21 mouse cellular contexts compared by ENCODE assay signal in the genomic region with DNA sequence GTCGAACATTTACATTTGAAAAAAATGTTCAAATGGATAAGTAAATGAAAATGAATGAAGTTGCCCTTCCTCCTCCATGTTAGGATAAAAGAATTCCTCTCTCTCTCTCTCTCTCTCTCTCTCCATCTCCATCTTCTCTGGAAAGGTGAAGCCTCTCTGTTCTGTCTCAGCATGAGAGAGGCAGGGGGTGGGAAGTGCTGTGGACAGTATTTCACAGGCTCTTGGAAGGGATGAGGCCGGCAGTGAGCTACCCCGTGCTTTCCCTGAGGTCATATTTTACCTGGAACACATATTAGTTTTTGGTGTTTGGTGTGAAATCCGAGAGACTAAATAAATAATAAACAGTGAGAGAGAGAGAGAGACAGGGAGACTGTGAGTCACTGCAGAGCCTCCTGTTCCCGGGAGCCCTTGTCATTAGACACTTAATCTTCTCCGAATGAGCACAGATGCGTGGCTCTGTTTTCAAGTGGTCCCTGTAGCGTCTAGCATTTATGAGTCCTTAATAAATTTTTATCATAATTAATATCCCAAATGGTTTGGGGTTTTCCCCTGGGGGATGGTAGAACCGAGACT.
DNase-seq lines count a peak whose midpoint lies in the region; ATAC-seq lines count a peak whose summit lies in the region.
"Had no signal": no experiment of that assay in that cellular context is flagged by ENCODE, and none has a peak within 500 bp of the region (broad histone marks: within the 10 kb centered on the region; RNA-seq: fewer than 3 reads in every experiment).

No protein-coding gene starts in this region.

- peaks cover 55% of the 10 kb centered on the region for H3K4me1 ChIP-seq in forebrain, embryonic 12.5 days
- peaks cover 50% of the 10 kb centered on the region for H3K4me1 ChIP-seq in forebrain, embryonic 16.5 days (replicated peaks; ENCODE audit: control insufficient read depth, insufficient read depth, low read length)
- H3K4me1 ChIP-seq in kidney, embryonic 16.5 days (ENCODE audit: insufficient read depth, low read length) = peaks cover 54% of the 10 kb centered on the region
- H3K4me1 ChIP-seq in midbrain, embryonic 13.5 days (replicated peaks) = peaks cover 65% of the 10 kb centered on the region
- H3K4me1 ChIP-seq in neural tube, embryonic 14.5 days (ENCODE audit: control insufficient read depth, insufficient read depth, low read length) = peaks cover 41% of the 10 kb centered on the region

- no peaks in the 10 kb centered on the region for H3K9me3 ChIP-seq in forebrain, embryonic 12.5 days
- no peaks in the 10 kb centered on the region for H3K9me3 ChIP-seq in forebrain, embryonic 16.5 days (ENCODE audit: control insufficient read depth, low read length)
- no peaks in the 10 kb centered on the region for H3K9me3 ChIP-seq in kidney, embryonic 16.5 days (ENCODE audit: low read length)
- no peaks in the 10 kb centered on the region for H3K9me3 ChIP-seq in midbrain, embryonic 13.5 days
- no peaks in the 10 kb centered on the region for H3K9me3 ChIP-seq in neural tube, embryonic 14.5 days (ENCODE audit: control insufficient read depth, low read length)
- H3K9me3 ChIP-seq: embryonic facial prominence, embryonic 10.5 days; heart, embryonic 10.5 days; megakaryocyte, embryonic 14.5 days had no signal

- H3K4me3 ChIP-seq in forebrain, embryonic 12.5 days (replicated peaks) = no peak overlapping the region
- H3K4me3 ChIP-seq in forebrain, embryonic 16.5 days (replicated peaks; ENCODE audit: low read length) = no peak overlapping the region
- H3K4me3 ChIP-seq in kidney, embryonic 16.5 days (ENCODE audit: low read length) = no peak overlapping the region
- no peak overlapping the region for H3K4me3 ChIP-seq in midbrain, embryonic 13.5 days (replicated peaks)
- H3K4me3 ChIP-seq in neural tube, embryonic 14.5 days (ENCODE audit: low read depth, low read length) = no peak overlapping the region
- H3K4me3 ChIP-seq: embryonic facial prominence, embryonic 10.5 days; heart, embryonic 10.5 days; megakaryocyte, embryonic 14.5 days had no signal

- H3K27me3 ChIP-seq in forebrain, embryonic 12.5 days = no peaks in the 10 kb centered on the region
- H3K27me3 ChIP-seq in forebrain, embryonic 16.5 days (replicated peaks; ENCODE audit: control insufficient read depth, insufficient read depth, low read length) = no peaks in the 10 kb centered on the region
- peaks cover 2% of the 10 kb centered on the region; the same call in 1 of the 2 replicates for H3K27me3 ChIP-seq in kidney, embryonic 16.5 days (ENCODE audit: insufficient read depth, low read length)
- H3K27me3 ChIP-seq in midbrain, embryonic 13.5 days = no peaks in the 10 kb centered on the region
- H3K27me3 ChIP-seq in neural tube, embryonic 14.5 days (ENCODE audit: control insufficient read depth, insufficient read depth, low read length) = no peaks in the 10 kb centered on the region

- peak overlapping the region; percentile 27 for H3K27ac ChIP-seq in forebrain, embryonic 12.5 days
- no peak overlapping the region for H3K27ac ChIP-seq in forebrain, embryonic 16.5 days (ENCODE audit: low read length)
- H3K27ac ChIP-seq in kidney, embryonic 16.5 days (ENCODE audit: low read length) = peak overlapping the region; percentile 58; the same call in 1 of the 2 replicates
- H3K27ac ChIP-seq in midbrain, embryonic 13.5 days = peak overlapping the region; percentile 81
- H3K27ac ChIP-seq in neural tube, embryonic 14.5 days (ENCODE audit: low read depth, low read length) = peak overlapping the region; percentile 74; the same call in 1 of the 2 replicates
- H3K27ac ChIP-seq: embryonic facial prominence, embryonic 10.5 days; heart, embryonic 10.5 days had no signal

- ATAC-seq in forebrain, embryonic 12.5 days (ENCODE audit: low FRiP score) = no peak
- ATAC-seq in forebrain, embryonic 16.5 days = no peak
- ATAC-seq in kidney, embryonic 16.5 days (ENCODE audit: low FRiP score, low TSS enrichment) = 0 out of 2 replicates have a peak, but pooled peaks have one; percentile 37
- ATAC-seq in midbrain, embryonic 13.5 days = no peak
- no peak for ATAC-seq in neural tube, embryonic 14.5 days (ENCODE audit: low read depth)
- ATAC-seq: liver, postnatal 0 days had no signal

- WGBS in forebrain, embryonic 12.5 days = 34% methylated on average over 9 of the region's 9 CpGs
- WGBS in forebrain, embryonic 16.5 days = 33% methylated on average over 9 of the region's 9 CpGs
- WGBS in kidney, embryonic 16.5 days = 15% methylated on average over 9 of the region's 9 CpGs
- 19% methylated on average over 9 of the region's 9 CpGs for WGBS in midbrain, embryonic 13.5 days
- 13% methylated on average over 9 of the region's 9 CpGs for WGBS in neural tube, embryonic 14.5 days

- no peak overlapping the region for H3K9ac ChIP-seq in forebrain, embryonic 12.5 days
- H3K9ac ChIP-seq in forebrain, embryonic 16.5 days (replicated peaks; ENCODE audit: low read depth, low read length) = no peak overlapping the region
- no peak overlapping the region; the same call in 1 of the 2 replicates for H3K9ac ChIP-seq in kidney, embryonic 16.5 days (replicated peaks; ENCODE audit: low read length)
- H3K9ac ChIP-seq in midbrain, embryonic 13.5 days (replicated peaks) = no peak overlapping the region
- no peak overlapping the region for H3K9ac ChIP-seq in neural tube, embryonic 14.5 days (replicated peaks; ENCODE audit: low read depth, low read length)
- H3K9ac ChIP-seq: liver, postnatal 0 days had no signal

- no peaks in the 10 kb centered on the region for H3K36me3 ChIP-seq in forebrain, embryonic 12.5 days (replicated peaks)
- H3K36me3 ChIP-seq in forebrain, embryonic 16.5 days (ENCODE audit: control insufficient read depth, insufficient read depth) = no peaks in the 10 kb centered on the region
- no peaks in the 10 kb centered on the region for H3K36me3 ChIP-seq in kidney, embryonic 16.5 days (ENCODE audit: insufficient read depth, low read length)
- no peaks in the 10 kb centered on the region for H3K36me3 ChIP-seq in midbrain, embryonic 13.5 days
- H3K36me3 ChIP-seq in neural tube, embryonic 14.5 days (ENCODE audit: control insufficient read depth, insufficient read depth, low read length) = no peaks in the 10 kb centered on the region
- H3K36me3 ChIP-seq: embryonic facial prominence, embryonic 10.5 days; heart, embryonic 10.5 days had no signal

- 0 out of 2 replicates have a peak overlapping the region, but pooled peaks have one; percentile 17 for H3K4me2 ChIP-seq in forebrain, embryonic 12.5 days
- no peak overlapping the region for H3K4me2 ChIP-seq in forebrain, embryonic 16.5 days (ENCODE audit: low read length)
- H3K4me2 ChIP-seq in kidney, embryonic 16.5 days (replicated peaks; ENCODE audit: low read depth, low read length) = no peak overlapping the region
- H3K4me2 ChIP-seq in midbrain, embryonic 13.5 days (replicated peaks) = peak overlapping the region; percentile 33; the same call in 1 of the 2 replicates
- H3K4me2 ChIP-seq in neural tube, embryonic 14.5 days (ENCODE audit: low read depth, low read length) = no peak overlapping the region

- DNase-seq in kidney, adult 9 months = no peak
- no peak for DNase-seq in urinary bladder, postnatal 25 days (ENCODE audit: low spot score)
- no peak for DNase-seq in natural killer cell, adult 2 months (ENCODE audit: low spot score in 2 of 2)
- DNase-seq: adrenal gland, postnatal 10 days; cerebellum, adult 2 months; gastrocnemius, postnatal 36 days; heart, postnatal 10 days; kidney, postnatal 4 days; layer of hippocampus, postnatal 36 days; liver; liver, postnatal 0 days; lung, postnatal 14 days; thymus, postnatal 4 days had no signal

Comparison
In these comparisons a context has a peak if more than half of its experiments do, and no peak if none do; other contexts are left out.
1. H3K4me2 ChIP-seq: peak in forebrain, embryonic 12.5 days (single experiment) and midbrain, embryonic 13.5 days (single experiment); none in forebrain, embryonic 16.5 days (single experiment), kidney, embryonic 16.5 days (single experiment) and neural tube, embryonic 14.5 days (single experiment).